Mouse (Mus musculus) olfactory bulb, adult 2 months (tissue): ENCODE results near the gene Ccm2.

Experiments
- CTCF ChIP-seq: fragments of 200-500 bp; IDR thresholded peaks from 2 replicates; pipeline ENCODE4 v1.5.1; 2012; ENCODE audit warnings: low read depth, mild to moderate bottlenecking, low read length, moderate library complexity; ENCODE audit not compliant: insufficient read depth
- POLR2A ChIP-seq: fragments of 200-500 bp; IDR thresholded peaks from 2 replicates; pipeline ENCODE4 v1.6.1; 2012; ENCODE audit warnings: mild to moderate bottlenecking, low read depth, low read length, moderate library complexity; ENCODE audit not compliant: insufficient read depth

DNA sequence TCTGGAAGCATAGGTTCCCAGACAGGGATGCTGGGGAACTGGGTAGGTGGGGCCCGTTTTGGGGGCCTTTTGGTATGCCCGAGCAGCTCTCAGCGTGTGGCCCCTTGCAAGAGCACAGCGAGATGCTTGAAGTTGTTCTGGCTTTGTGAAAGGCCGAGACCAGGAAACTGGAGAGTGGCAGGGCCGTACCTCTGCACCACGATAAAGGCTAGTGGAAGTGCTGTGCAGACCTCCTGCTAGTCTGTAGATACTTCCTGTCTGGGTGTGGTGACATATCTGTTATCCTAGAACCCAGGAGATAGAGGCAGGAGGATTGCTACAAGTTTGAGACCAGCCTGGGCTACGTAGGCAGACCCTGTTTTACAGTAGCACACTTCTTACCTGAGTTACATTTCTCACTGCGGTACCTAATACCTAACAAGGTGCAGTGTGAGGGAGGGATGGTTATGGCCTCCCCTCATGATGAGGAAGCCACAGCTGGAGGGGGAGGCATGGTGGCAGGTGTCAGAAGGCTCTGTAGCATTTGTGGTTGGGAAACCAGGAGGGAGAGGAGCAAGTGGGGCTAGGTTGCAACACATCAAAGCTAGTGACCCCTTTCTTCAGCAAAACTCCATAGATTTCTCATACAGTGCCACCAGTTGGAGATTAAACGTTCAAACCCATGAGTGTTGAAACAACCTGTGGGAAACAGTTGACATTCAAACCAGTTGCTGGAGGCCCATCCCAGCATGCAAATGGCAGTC lies 44.4 kb downstream of the Ccm2 start:
- TF ChIP-seq CTCF: no peak
- no peak for TF ChIP-seq POLR2A
